Mouse (Mus musculus) spleen, adult 2 months (tissue): Measurements from ENCODE around the gene Tmem88.

ENCODE experiments used
- CTCF ChIP-seq: fragments of 200-500 bp; IDR thresholded peaks from 2 replicates; pipeline ENCODE4 v1.5.1; 2011; ENCODE audit warnings: mild to moderate bottlenecking, inconsistent platforms; ENCODE audit not compliant: insufficient read depth, insufficient read length, insufficient replicate concordance; ENCODE audit errors: extremely low read depth
- POLR2A ChIP-seq: fragments of 200-500 bp; IDR thresholded peaks from 2 replicates; pipeline ENCODE4 v1.6.1; 2011; ENCODE audit warnings: low read depth, low read length, inconsistent platforms

GRCm38 (mm10) chr11:69433189-69433588, 35.2 kb upstream of the Tmem88 start:
- no peak for TF ChIP-seq CTCF
- TF ChIP-seq POLR2A: no peak
